In the genomic region with DNA sequence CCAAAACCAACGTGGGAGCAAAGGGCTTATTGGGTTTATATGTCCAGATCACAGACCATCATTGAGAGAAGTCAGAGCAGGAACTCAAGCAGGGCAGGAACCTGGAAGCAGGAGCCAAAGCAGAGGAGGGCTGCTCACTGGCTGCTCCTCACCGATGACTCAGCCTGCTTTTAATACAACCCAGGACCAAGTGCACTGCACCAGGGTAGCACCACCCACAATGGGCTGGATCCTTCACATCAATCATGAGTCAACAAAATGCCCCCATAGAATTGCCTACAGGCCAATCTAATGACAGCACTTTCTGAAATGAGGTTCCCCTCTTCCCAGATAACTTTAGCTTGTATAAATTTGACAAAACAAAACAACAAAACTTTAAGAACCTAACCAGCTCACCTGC, we compare ENCODE assay signal across 13 mouse cellular contexts.
"Had no signal": no experiment of that assay in that cellular context is flagged by ENCODE, and none has a peak within 500 bp of the region (broad histone marks: within the 10 kb centered on the region; RNA-seq: fewer than 3 reads in every experiment).

No protein-coding gene starts in this region.

- DNase-seq: kidney, adult 11 months; kidney, adult 8-10 months; kidney, postnatal 10 days; kidney, postnatal 36 days; layer of hippocampus, postnatal 36 days; lung, adult 18-20 months; lung, postnatal 10 days; lung, postnatal 36 days; right cerebral cortex, adult 18-20 months; right cerebral cortex, postnatal 14 days; spleen, adult 18-20 months; thymus, adult 18-20 months; thymus, postnatal 36 days had no signal
